Mouse (Mus musculus) spleen, postnatal 14 days (tissue): ENCODE results near the gene Amh.
"Not testable (repeated sequence)": the region's sequence is repeated elsewhere in the genome, so short reads cannot be mapped to it uniquely, and the experiment has no call there.

Experiments used
- DNase-seq, 2 experiments: peaks; one replicate each; pipeline ENCODE4 v3.0.0; 2021 to 2022; ENCODE audit warnings: low spot score in 2 of 2

The Amh gene

DNA sequence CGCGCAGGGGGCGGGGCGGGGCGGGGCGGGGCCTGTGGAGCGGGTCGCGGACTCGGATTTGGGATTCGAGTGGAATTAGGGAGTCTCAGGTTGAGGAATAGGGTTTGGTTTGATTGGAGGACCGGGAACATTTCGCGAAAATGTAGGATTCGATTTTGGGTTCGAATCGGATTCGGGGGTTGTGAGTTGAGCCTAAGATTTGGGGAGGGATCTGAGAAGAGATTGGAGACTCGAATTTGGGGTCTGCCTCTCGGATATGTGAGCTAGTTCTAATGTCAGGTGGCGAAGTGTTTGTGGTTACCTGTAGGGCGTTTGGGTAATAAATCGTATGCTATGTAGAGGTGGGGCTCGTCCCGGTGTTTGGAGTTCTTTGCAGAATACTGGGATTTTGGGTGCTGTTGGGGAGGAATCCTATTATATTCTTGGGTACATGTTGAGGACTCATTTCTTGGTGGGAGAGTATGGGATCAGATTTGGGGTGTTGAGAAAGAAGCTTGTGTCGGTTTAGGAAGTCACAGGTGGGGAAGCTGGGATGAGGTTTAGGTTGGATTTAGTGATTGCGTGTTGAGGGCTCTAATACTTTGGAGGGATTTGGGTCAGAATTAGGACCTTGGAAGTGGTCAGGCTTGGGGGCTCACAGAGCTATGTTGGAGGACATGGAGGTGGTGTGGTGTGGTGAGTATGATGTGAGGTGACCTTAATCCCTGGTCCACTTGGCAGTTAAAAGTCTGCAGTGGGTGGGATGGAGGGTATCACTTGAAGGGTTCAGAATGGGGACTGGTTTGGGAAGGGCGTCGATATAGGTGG lies 22.2 kb downstream of the Amh start:
- no peak for DNase-seq

DNA sequence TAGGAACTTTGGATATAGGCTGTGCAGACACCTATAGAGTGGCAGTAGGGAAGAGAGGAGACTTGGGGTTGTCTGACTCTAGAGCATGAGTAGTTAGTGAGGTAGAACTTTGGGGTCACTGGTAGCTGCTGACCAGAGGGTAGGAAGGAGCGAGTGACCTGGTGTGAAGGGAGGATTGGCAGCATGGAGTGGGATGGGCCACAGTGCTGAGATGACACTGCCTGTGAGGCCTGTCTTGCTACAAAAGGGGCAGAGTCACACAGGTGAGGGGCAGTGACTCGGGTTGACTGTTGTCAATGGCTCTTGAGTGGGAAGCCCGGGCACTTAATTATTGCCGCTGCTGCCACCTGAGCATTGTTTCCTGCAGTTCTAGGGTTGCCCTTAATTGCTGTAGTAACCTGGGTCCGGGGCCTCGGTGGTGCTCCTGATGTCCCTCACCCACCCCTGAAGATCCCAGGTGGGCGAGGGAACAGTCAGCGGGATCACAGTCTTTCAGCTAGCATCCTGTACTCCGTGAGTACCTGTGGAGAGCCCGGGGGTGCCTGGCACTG lies 22.9 kb downstream of the Amh start:
- DNase-seq: no peak

DNA sequence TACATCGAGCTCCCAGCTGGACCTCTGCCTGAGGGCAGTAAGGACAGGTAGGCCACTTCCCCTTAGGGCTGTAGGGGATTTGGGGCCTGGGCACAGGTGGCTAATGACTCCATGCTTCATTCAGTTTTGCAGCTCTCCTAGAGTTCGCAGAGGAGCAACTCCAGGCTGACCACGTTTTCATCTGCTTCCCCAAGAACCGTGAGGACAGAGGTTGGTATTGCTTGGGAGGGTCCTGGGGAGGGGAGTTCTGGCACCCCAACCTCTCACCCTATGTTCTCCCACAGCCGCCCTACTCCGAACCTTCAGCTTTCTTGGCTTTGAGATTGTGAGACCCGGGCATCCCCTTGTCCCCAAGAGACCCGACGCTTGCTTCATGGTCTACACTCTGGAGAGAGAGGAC lies 23.5 kb downstream of the Amh start:
- not testable (repeated sequence) for DNase-seq

DNA sequence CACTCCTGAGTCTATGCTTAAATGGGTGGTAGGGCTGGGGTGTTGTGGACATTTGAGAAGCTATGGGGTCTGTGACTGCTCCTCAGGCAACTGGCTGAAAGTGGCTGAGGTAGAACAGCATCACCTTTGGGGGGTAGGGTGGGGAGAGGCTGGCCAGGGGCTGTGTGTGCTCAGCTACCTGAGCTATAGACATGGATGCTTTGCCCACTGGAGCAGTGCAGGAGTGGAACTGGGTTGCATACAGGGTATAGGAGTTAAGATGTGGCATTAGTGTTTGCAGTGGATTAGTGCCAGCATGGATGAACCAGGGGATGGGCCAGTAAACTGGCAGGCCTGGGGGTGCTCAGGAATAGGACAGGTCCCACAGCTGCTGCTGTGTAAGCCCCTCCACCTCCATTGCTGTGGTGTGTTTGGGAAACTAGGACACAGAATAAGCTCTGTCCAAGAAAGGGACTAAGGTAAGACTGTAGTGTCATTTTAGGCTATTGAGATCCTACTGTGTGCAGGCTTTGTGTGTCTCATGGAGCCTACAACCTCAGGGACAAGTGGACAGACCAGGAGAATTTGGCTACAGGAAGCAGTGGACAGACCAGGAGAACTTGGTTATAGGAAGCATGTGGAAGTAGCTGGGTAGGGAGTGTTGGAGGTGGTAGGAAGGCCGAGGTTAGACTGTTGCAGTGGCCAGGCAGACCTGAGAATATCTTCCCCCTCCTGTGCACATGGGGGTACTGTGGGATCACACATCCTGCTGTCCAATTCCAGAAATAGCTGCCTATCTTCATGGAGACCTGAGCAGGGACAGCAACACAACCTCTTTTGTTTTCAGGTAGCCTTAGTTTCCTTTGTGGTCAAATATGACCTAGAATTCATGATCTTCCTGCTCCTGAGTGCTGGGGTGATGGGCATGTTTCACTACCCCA lies 24.6 kb downstream of the Amh start:
- no peak for DNase-seq

DNA sequence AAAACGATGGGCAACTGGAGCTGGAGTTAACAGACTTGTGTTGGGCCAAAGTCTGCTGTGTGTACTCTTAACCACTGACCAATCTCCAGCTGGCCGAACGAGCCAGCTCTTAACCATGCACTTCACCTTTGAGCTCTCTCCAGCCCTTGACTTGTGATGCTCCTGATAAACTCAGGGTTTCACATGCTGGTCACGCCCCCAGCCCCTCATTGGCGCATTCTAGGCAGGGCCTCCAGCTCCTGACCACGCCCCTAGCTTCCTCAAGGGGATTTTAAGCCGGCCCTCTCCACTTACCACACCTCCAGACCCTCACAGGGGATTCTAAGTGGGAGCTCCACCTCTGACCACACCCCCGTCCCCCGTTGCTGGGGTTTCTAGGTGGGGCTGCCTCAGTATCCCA lies 26.1 kb downstream of the Amh start:
- DNase-seq: peak; percentile 34 to 43

DNA sequence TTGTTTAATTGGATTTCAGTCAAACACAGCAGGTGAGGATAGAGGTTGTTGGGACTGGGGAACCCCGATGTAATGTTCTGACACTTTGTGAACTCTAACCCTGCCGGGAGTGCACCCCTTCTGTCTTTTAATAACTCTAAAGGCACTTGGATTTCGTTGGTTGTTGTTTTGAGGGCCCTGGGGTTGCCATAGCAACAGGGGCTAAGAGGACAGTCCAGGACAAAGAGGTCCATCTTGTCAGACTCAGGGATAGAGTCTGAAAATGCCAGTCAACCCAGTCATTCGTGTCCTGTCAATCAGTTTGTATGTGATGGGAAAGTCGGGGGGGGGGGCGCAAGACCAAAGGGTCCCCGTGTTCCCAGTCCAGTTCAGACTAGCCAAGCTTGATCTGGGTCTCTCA lies 27.8 kb downstream of the Amh start:
- no peak for DNase-seq

DNA sequence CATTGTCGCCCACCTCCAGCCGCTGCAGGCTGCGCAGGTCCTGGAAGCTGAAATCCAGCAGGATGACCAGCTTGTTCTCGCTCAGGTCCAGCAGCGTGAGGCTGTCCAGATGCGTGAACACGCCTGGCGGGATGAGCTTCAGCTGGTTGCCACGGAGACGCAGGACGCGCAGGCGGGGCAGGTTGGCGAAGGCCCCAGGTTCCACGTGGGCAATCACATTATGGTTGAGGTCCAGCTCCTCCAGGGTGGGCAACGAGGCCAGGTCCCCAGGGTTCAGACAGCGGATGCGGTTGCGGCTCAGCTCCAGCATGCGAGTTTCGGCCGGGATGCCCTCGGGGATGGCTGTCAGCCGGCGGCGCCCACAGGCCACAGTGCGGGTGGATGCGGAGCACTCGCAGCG lies 30.6 kb downstream of the Amh start:
- no peak for DNase-seq

DNA sequence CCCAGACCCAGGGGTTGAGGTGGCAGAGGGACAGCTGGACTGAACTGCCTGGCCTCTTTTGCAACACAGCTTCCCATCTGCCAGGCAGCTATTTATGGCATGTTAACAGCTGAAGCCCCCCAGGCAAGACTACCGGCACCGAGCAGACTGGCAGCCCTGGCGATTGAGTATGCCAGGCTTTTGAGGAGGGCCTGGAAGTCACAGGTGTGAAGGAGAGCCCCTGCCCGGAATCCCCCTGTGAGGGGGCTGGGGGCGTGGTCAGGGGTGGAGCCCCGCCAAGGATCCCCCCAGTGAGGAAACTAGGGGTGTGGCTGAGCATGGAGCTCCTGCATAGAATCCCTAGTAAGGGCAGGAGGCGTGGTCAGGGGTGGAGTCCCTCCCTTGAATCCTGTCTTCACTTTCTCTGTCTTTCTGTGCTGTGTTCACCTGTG lies 31.9 kb downstream of the Amh start:
- no peak for DNase-seq

DNA sequence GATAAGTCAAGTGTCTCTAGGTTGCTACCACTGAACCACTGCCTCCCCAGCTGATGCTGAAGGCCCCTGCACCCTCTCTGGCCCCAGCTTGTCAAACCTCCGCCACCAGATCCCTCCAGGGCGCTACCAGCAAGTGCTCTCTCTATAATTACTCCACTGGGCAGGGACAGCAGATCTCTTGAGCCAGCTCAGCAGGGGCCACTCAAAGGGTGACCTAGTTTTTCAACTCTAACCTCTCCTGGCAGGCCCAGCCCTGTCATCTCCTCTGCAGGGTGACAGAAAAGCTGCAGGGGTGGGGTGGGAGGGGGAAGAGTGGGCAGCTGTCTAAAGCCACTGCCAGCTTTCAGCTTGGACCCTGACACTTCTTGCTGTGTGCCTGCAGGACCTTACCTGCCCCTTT lies 32.8 kb downstream of the Amh start:
- no peak for DNase-seq

DNA sequence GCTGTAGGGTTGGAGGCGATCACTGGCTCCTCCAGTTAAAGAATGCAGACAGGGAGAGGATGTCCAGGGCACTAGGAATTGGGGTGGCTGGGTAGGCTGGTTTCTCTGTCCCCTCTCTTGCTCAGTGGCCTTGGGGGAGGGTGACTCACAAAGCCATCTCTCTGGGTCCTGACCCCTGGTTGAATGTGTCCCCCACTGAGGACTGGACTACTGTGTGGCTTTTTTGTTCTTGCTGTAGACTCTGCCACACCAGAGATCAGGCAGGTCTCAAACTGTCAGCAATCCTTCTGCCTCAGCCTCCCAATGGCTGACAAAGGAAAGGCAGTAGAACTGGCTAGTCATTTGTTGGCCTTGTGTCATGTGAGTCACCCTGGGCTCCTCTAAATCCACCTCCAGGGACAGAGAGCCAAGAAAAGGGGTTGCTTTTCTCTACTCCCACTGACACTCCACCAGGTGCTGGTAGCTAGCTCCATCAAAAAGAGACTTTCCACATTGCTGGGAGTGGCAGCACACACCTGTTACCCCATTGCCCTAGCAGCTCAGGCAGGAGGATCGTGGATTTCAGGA lies 33.4 kb downstream of the Amh start:
- DNase-seq: no peak

DNA sequence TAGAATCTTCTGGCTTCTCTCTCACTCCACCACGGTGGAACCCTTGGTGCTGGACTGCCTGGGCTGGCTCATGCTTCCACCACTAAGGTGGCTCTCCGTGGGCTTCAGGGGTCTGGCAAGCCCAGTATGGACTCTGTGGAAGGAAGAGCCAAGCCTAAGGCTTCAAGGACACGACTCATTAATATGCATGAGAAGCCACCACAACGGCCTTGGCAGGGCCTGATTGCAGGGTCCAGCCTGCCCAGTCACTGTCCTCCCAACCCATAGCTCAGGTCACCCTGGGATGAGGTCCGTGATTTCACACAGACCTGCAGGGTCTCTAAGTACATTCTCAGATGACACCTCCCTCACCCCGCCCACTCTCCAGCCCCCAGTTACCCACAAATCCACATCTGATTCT lies 34.8 kb downstream of the Amh start:
- no peak for DNase-seq

DNA sequence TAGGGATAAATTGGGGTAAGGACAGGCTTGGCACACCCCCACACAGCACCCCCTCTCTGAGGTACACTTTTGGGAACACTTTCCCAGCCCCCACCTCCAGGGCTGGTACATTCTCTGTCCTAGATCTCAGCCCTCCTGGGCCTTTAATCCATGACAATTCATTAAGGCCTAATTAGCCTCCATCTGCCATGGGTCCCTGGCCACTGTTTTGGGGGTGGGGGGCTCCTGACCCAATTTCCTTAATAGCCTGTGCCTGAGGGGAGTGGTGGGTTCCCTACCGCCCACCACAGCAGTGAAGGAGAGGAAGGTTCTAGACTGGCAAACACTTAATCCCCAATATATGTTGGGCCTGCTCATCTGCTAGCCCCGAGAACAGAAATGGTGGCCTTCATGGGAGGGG lies 36.6 kb downstream of the Amh start:
- DNase-seq: no peak

DNA sequence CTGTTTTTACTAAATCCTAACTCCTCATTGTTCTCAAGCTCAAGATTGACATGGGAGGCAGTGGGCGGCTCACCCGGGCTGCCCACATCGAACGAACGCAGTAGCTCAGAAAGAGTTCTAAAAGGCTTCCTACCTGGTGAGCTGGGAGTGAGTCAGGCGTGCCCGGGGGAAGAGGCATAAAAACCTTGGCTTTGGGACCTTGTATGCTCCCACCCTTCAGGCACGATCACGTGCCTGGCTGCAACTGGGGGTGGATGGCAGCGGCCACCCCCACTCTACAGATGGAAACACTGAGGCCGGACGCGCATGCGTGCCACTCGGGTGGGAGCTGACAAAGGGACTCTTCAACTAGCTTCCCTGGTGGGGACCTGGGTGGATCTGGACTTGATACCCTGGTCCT lies 37.3 kb downstream of the Amh start:
- no peak for DNase-seq

DNA sequence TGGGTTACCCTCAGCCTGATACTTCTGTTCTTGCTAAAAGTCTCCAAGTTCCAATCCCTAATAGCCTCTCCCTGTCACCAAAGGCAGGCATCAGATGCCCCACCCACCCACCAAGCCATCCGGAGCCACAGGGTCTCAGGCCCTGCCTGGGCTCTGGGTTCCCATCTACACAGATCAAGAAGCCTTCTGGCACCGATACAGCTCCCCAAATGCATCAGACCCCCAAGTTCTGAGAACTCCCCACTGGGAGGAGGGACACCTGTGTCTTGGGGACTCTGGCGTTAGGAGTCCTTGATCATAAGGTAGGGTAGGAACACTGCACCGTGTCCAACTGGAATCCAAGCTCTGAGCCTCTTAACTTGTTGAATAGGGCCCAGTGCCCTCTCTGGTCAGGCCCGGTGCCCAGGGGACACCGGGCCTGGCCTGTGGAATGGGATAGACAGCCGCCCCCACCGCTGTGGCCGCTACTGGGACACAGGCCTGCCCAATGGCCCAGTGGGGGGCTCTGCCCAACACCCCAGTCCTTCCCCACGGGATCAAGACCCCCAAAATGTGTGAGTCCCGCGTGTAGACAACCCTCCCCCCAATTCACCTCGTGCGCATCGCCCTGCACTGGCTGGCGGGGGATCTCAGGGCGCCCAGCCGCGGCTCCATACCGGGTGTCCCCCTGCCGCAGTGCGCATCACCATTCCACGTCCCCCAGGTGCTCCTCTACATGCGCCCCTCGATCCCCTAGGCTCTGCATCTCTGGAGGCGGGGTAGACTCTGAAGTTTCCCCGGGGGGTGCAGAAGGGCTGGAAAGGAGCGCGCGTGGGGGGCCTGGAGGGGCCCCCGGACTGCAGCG lies 38.3 kb downstream of the Amh start:
- DNase-seq: no peak

DNA sequence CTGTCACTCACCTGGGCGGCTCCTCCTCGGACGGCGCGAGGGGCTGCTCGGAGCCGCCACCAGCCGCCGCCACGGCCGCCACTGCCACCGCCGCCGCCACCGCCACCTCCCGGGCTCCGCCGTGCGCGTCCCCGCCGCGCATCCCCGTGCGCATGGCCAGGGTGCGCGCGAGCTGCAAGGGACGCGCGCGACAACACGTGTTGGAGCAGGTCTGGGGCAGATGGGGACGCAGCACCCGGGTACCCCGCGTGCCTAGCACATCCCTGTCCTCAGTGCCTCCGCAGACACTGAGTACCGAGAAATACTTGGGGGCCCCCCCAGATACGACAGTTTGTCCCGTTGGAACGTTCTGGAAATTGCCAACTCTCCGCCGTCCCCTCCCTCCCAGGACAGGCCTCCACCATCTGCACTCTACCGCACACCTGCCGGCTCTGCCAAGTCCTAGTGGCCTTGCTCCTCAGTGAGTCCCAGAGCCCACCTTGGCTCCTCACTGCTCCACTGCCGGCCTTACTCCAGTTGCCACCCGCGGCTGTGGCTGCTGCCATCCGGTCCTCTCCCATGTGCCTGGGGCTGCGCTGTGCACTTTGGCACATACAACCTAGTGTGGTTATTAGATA lies 39.0 kb downstream of the Amh start, which contains the start of gene Lingo3:
Gene Lingo3, minus strand, starts transcription at position 109 of the 617 bp plus-strand sequence.
- DNase-seq: no peak

DNA sequence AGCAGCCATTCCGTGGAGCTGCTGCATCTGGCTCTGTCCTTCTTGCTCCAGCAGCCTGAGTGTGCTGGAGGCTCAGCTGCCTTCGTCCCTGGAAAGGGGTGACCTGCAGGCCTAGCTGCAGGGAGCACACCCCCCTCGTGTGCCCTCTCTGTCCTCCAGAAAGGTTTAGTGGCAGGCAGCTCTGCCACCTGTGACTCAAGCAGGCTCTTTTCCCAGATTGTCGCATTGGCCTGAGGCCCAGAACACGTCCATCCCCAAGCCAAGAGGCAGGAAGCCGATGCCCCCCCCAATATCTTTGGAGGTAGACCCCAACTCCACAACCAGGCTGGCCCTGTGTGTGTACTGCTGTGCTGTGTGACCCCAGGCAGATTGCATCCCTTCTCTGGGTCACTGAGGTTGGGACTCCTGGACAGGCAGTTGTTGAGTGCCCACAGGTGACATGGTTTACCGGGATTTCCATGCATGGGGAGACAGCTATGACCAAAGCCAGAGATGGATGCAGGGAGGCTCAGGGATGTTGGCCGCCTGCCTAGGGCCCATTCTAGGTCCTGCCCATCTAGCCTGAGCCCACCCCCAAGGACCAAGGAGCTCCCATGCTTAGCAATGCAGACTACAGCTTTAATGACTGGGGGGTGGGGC lies 40.1 kb downstream of the Amh start:
- DNase-seq: no peak

DNA sequence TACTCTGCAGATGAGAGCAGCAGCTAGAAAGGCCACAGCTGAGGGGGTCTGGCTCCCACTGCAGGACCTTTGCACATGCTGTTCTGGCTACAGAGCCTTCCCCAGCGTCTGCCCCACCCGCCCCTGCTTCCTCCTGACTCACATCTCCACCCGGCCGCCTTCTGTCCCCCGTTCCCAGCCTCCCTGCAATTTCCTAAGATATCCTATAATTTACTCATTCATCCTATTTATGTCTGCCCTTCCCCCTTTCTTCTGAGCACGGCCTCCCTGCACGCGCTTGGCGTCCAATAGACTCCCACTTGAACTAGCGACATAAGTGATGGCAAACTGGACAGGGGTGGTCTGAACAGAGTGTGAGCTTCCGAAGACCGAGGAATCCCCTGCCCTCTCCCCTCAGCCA lies 40.7 kb downstream of the Amh start:
- DNase-seq: no peak

DNA sequence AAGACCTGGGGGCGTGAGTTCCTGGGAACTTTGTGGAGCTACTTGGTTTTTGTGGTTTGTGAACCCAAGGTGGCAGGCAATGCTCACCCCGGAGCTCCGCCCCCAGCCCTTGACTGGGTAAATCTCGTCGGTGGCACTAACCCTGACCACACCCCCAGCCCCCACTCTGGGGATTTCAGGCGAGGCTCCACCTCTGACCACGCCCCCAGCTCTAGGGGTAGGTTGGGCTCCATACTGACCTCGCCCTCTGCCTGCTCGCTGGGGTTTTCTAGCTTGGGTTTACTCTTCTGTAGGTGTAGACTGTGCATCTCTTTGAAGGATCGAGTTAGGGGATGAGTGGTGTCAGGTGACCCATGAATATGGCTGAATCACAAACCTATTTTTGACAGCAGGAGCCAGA lies 43.5 kb downstream of the Amh start:
- peak; percentile 39 to 65 for DNase-seq

DNA sequence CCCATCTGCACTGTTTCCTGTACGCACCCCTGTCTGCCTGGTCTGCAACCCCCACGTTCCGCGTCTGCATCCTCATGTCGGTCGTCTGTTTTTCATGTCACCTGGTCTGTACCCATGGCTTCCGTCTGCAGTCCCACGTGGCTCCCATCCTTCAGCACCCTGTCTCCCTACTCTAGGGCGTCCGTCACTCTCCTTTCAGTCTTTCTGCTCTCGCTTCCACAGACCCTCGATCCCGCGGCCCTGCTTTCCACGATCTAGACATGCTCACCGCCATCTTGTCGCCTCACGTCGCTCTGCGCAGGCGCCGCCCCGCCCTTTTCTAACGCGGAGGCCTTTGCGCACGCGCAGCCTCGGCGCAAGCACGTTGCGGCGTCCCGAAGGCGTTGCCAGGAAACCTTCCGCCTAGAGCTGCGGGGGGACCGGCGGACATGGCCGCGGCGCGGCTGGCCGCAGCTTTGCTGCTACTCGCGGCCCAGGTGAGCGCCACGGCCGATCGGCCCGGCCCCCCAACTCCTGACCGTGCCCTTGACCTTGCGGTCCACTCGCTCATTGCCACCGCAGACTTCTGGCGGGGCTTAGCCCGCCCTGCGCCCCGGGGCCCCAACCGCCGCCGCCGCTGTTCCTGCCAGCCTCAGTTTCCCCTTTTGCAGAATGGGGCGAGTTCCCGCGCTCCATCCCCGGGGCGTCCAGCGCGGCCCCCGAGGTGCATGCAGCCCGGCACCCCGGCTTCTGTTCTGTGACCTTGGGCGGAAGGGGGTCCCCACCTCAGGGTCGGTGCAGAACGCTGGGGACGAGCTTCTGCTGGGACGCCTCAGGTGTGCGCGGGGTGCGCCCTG lies 50.1 kb downstream of the Amh start, which contains the start of the genes Lsm7 and Sppl2b:
Gene Lsm7, minus strand, starts transcription at position 297 of the 836 bp plus-strand sequence.
Gene Sppl2b, plus strand, starts transcription at position 363 of the 836 bp plus-strand sequence.
- peak; percentile 98 to 99 for DNase-seq
